Mouse (Mus musculus) G1E-ER4 (cell line): Measurements from ENCODE around the gene Stard3. TPM values are rescaled to one million over a fixed set of nuclear protein-coding genes. Genes with fewer than 3 reads are reported as not detected.

Experiments
- GATA1 ChIP-seq: IDR thresholded peaks from one replicate; pipeline ENCODE4 v1.8.0; 2012; ENCODE audit warnings: low read length, inconsistent platforms
- polyA plus RNA-seq: library from polyadenylated mRNA; stranded (reverse); fragments of >175 nt; gene quantifications from 2 replicates; pipeline ENCODE4 v1.2.3, GENCODE M21; 2012

Stard3 gene
- polyA plus RNA-seq, 1 experiment: 31.5 TPM

DNA sequence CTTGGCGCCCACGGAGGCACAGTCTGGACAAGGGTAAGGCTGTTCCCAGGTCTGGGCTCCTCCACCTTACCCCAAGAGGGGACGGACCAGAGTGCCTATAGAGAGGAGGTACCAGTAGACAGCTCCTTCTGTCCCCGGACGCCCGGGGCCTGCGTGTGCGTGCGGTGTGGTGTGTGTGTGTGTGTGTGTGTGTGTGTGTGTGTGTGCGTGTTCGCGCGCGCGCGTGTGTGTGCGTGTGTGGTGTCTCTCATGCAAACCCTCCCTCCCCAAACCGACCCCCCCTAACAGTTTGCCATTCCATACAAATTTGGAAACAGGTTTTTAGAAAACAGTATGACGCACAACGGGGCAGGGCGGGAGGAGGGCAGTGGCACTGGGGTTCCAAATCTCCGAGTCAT, 32.3 kb upstream of the Stard3 start:
- TF ChIP-seq GATA1: no peak

- TF ChIP-seq GATA1: no peak
Measured at GRCm38 (mm10) chr11:98326741-98327135, 31.4 kb upstream of the Stard3 start.

DNA sequence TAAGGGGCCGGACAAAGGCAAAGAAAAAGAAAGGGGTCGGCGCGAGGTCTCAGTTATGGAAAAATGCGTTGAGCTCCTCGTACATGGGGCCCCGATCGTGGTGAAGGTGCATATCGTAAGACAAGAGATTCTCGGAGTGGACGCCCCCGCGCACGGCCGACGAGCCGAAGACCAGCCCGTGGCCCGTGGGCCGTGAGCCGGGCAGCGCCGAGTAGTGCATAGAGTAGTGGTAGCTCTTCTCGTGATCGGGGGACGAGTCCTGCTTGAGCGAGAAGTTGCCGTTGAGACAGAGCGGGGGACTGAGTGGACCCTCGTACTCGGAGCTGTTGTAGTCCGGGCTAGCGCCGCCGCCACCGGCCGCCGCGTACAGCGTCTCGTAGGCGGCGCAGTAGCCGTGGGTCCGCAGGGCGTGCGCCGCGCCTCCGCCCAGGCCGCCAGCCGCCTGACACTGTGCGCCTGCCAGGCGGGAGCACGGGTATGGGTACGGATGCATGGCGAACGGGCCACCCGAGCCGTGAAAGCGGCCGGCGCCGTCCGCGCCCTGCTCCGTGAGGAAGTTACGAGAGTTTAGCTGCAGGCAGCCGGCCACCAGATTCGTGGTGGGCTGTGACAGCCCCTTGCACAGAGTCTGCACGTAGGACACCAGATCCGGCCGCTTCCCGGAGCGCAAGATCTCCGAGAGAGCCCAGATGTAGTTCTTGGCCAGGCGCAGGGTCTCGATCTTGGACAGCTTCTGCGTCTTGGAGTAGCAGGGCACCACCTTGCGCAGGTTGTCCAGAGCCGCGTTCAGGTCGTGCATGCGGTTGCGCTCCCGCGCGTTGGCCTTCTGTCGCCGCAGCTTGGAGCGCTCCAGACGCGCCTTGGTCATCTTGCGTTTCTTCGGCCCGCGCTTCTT, 30.8 kb upstream of the Stard3 start:
- no peak for TF ChIP-seq GATA1

- TF ChIP-seq GATA1: no peak
Measured at GRCm38 (mm10) chr11:98328031-98328370, 30.2 kb upstream of the Stard3 start.

DNA sequence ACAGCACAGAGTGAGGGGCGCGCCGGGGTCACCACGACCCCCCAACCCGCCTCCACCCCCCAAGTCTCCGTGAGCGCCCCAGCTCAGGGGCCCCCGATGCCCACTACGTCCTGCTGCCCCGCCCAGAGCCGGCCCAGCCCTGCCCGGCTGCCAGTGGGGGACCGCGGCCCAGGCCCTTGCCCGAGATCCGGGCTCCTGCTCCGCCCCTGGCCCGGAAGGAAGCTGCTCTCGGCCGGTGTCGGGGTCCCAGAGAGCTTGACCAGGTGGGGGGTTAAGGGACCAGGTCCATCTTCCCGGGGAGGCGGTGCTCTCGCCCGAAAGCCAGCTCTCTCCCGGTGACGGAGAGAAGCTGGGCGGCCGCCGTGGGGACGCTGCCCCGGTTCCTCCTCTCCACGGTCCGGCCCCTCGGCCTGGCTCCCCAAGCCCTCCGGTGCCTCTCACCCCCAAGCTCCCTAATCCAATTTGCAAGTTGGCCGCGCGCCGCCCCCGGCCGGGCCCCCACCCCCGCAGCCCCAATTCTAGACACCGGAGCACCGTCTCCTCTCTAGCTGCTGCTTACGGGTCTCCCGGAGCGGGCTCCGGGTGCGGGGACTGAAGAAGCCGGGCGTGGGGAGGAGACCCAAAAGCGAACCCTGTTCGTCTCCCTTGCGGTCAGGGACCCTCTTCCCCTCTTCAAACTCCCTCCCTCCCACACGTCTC, 29.6 kb upstream of the Stard3 start:
- no peak for TF ChIP-seq GATA1

- TF ChIP-seq GATA1: no peak
Measured at GRCm38 (mm10) chr11:98329081-98329959, 28.8 kb upstream of the Stard3 start, which contains the start of gene Neurod2. TSS of gene Neurod2 (minus strand) at chr11:98329648.

DNA sequence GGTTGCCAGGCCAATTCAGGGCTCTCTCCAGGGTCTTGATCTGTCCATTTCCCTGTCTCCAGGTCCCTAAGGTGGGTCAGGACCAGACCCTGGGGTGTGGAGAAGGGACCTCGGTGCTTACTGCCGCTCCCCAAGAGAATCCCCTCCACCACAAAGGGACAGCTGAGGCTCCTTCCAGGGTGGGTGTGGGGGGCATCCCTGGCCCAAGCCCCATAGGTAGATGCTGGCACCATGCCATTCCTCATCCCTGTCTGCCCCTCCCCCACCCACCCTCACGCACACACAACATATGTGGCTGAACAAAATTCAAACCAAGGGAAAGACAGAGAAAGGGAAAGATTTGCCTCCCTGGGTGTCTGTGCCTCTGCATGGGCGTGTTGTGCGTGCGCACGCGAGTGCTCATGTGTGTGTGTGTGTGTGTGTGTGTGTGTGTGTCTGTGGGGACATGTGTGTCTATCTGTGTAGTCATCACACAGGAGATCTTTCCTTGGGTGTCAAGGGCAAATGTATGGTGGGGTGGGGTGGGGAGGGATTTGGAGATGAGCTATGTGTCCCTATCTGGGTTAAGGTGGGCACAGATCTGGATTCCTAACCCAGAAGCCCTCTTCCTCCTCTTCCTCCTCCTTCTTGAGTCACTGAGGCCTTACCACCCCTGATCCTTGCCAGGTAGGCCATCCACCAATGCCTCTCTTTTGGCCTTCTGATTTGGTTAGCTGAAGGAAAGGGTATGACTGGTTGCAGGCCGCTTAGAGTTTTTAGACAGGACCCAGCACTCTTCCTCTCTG, 28.0 kb upstream of the Stard3 start:
- TF ChIP-seq GATA1: no peak

DNA sequence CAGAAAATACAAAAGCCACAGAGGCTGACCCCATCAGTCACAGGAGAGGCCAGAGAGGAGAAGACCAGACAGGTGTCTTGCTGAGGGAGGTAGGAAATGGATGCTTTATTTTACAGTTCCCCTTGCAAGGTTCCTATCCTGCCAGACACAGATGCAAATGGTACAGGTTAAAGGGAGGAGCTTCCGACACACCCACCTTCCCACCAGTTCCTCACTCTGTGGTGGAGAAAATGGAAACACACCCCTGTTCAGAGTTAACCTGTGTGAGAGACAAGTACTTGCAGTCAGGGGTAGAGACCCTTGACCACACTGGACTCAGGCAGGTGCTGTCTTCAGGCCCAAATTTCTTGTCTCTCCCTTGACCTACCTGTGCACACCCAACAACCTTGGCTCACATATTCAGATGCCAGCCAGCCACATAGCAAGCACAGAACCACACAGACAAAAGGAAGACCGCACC, 27.4 kb upstream of the Stard3 start:
- TF ChIP-seq GATA1: no peak

DNA sequence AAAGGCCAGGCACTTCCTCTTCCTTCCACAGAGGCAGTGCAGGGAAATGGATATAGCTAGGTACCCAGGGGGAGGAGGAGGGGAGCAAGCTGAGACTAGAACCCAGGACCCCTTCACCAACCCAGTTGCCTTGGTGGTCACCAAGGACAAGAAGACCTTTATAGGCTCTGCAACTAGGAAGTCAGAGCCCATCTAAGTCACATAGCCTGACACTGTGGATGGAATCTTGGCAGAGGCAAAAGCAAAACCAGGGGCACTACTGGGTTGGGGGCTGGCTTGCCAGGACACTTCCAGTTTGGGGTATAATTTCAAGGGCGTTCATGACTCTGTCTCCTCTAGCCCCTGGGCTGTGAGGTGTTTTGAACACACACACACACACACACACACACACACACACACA, 26.8 kb upstream of the Stard3 start:
- TF ChIP-seq GATA1: no peak

DNA sequence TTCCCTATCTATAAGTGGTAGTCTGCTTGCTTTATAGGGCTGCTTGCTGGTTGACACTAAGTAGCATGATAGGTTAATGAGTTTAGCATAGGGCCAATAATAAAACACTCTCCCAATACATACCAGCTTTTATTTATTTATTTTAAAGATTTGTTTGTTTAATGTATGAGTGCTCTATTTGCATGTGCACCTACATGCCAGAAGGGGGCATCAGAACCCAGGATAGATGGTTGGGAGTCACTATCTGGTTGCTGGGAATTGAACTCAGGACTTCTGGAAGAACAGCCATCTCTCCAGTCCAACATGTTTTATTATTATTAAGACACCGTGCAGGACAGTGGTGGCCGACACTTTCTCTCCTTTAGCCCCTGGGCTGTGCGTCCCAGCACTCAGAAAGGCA, 26.0 kb upstream of the Stard3 start:
- no peak for TF ChIP-seq GATA1

GRCm38 (mm10) chr11:98332841-98333240, 25.3 kb upstream of the Stard3 start:
- TF ChIP-seq GATA1: no peak

GRCm38 (mm10) chr11:98333263-98333696, 24.9 kb upstream of the Stard3 start:
- TF ChIP-seq GATA1: no peak

DNA sequence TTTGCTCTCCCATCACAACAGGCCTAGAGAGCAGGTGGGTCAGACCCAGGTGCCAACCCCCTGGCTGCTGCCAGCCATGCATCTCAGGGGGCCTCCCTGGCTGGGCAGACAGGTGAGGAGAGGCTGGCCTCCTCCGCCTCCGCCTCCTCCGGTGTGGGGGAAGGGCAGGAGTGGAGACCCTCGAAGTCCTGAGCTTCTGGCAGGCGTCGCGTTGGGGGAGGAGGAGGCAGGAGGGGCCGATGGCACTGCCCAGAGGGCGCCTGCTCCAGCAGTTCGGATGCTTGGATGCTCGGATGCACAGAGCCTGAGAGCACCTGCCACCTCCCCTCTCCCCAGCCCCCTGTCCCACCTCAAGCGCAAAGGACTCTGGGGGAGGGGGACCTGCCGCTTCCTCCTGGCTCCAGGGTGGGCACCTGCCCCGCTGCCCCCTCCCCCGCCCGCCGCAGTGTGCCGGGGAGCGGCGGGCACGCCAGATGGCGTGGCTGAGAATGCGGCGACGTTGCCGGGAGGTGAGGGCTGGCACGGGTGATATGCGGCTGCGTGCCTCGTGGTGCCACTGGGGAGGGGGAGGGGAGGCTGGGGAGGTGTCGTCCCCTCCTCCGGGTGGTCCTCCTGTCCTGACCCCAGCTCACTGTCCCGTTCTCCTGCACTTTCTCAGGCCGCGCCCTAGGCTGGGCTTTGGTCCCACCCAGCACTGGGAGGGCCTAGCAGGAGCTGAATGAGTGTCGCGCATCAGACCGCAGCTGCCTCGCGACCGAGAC, 24.0 kb upstream of the Stard3 start:
- no peak for TF ChIP-seq GATA1

GRCm38 (mm10) chr11:98335250-98335649, 22.9 kb upstream of the Stard3 start:
- no peak for TF ChIP-seq GATA1
